Mouse (Mus musculus): ENCODE measurements around the gene Insm2.

Insm2 gene

GRCm38 (mm10) chr12:55607902-55608301 lies 8.7 kb downstream of the Insm2 start:
- DNase-seq (ENCODE audit: low spot score), result no peak

- DNase-seq (ENCODE audit: low spot score), result no peak
Observed at GRCm38 (mm10) chr12:55610812-55611211, 11.6 kb downstream of the Insm2 start.

- no peak for DNase-seq (ENCODE audit: low spot score)
Observed at GRCm38 (mm10) chr12:55620321-55620720, 21.1 kb downstream of the Insm2 start.

- no peak for DNase-seq (ENCODE audit: low spot score)
Observed at GRCm38 (mm10) chr12:55622615-55623245, 23.5 kb downstream of the Insm2 start.

GRCm38 (mm10) chr12:55623254-55623653 lies 24.0 kb downstream of the Insm2 start:
- no peak for DNase-seq (ENCODE audit: low spot score)

GRCm38 (mm10) chr12:55626711-55627110 lies 27.5 kb downstream of the Insm2 start:
- DNase-seq (ENCODE audit: low spot score), result no peak

- no peak for DNase-seq (ENCODE audit: low spot score)
Observed at GRCm38 (mm10) chr12:55648011-55648525, 48.8 kb downstream of the Insm2 start.
